Mouse (Mus musculus) fat pad, adult 2 months (tissue): ENCODE data around the gene Dlg3.

Experiments
- DNase-seq: peaks from one replicate; pipeline ENCODE4 v3.0.0-alpha.2; 2011; ENCODE audit warnings: low read depth, low spot score; ENCODE audit errors: extremely low read depth

The Dlg3 gene

GRCm38 (mm10) chrX:100767181-100767884, at the start of gene Dlg3:
Gene Dlg3, plus strand, starts transcription at chrX:100767722.
- DNase-seq, result no peak

- DNase-seq, result no peak
These were observed 38.6 kb upstream of the Dlg3 start for GRCm38 (mm10) chrX:100728947-100729346.

- DNase-seq, result no peak
These were observed 37.8 kb upstream of the Dlg3 start, which contains the start of gene Gdpd2 for GRCm38 (mm10) chrX:100729665-100730188. Gene Gdpd2, plus strand, starts transcription at chrX:100729873.

GRCm38 (mm10) chrX:100730266-100730665, 37.3 kb upstream of the Dlg3 start:
- no peak for DNase-seq

- no peak for DNase-seq
These were observed 33.2 kb upstream of the Dlg3 start for GRCm38 (mm10) chrX:100734359-100734758.

- DNase-seq, result no peak
These were observed 28.6 kb upstream of the Dlg3 start for GRCm38 (mm10) chrX:100738918-100739317.

- DNase-seq, result no peak
These were observed 28.1 kb upstream of the Dlg3 start for GRCm38 (mm10) chrX:100739443-100739842.

GRCm38 (mm10) chrX:100740785-100741184, 26.7 kb upstream of the Dlg3 start:
- DNase-seq, result no peak

- no peak for DNase-seq
These were observed 25.6 kb upstream of the Dlg3 start for GRCm38 (mm10) chrX:100741940-100742339.

GRCm38 (mm10) chrX:100765855-100766254, 1.7 kb upstream of the Dlg3 start:
- no peak for DNase-seq

GRCm38 (mm10) chrX:100767885-100768626, 534 bp downstream of the Dlg3 start:
- DNase-seq, result no peak

- DNase-seq, result no peak
These were observed 1.8 kb downstream of the Dlg3 start for GRCm38 (mm10) chrX:100769281-100769680.

- DNase-seq, result no peak
These were observed 6.9 kb downstream of the Dlg3 start for GRCm38 (mm10) chrX:100774341-100774811.

GRCm38 (mm10) chrX:100775405-100775804, 7.9 kb downstream of the Dlg3 start:
- no peak for DNase-seq

- no peak for DNase-seq
These were observed 9.0 kb downstream of the Dlg3 start for GRCm38 (mm10) chrX:100776494-100776893.

- no peak for DNase-seq
These were observed 9.6 kb downstream of the Dlg3 start for GRCm38 (mm10) chrX:100776985-100777654.

GRCm38 (mm10) chrX:100777655-100778234, 10.2 kb downstream of the Dlg3 start:
- DNase-seq, result no peak

- no peak for DNase-seq
These were observed 10.9 kb downstream of the Dlg3 start for GRCm38 (mm10) chrX:100778397-100778796.

GRCm38 (mm10) chrX:100789322-100789721, 21.8 kb downstream of the Dlg3 start:
- DNase-seq, result no peak

GRCm38 (mm10) chrX:100796041-100796740, 28.7 kb downstream of the Dlg3 start:
- DNase-seq, result no peak

- no peak for DNase-seq
These were observed 29.2 kb downstream of the Dlg3 start for GRCm38 (mm10) chrX:100796741-100797090.
